Mouse (Mus musculus) CH12.LX (cell line): ENCODE measurements around the gene Osbpl3. TPM values are rescaled to one million over a fixed set of nuclear protein-coding genes. Genes with fewer than 3 reads are reported as not detected.

ENCODE experiments used
- DNase-seq: peaks from one replicate; pipeline ENCODE4 v3.0.0-alpha.2; 2013; ENCODE audit errors: extremely low read depth
- H3K27ac ChIP-seq: 2 replicates; pipeline ENCODE4 v1.5.1; 2012; ENCODE audit warnings: low read depth, mild to moderate bottlenecking, control low read depth, moderate library complexity; ENCODE audit not compliant: insufficient read depth
- H3K27me3 ChIP-seq: replicated peaks from 2 replicates; pipeline ENCODE3; 2012; ENCODE audit warnings: inconsistent platforms
- H3K36me3 ChIP-seq, 2 experiments: replicated peaks in 1 of 2; 2 replicates each; pipeline versions ENCODE3 to v1.6.1; 2012; ENCODE audit warnings: inconsistent platforms in 1 of 2, low read length in 1 of 2, mild to moderate bottlenecking in 1 of 2, mixed read lengths in 1 of 2, moderate library complexity in 1 of 2; ENCODE audit not compliant: control insufficient read depth in 1 of 2, insufficient read depth in 1 of 2
- H3K4me1 ChIP-seq, 2 experiments: 2 replicates each; pipeline ENCODE4 v1.6.1; 2012; ENCODE audit warnings: inconsistent platforms in 1 of 2, moderate library complexity in 1 of 2; ENCODE audit not compliant: insufficient read depth in 2 of 2, control insufficient read depth in 1 of 2
- H3K4me2 ChIP-seq: 2 replicates; pipeline ENCODE4 v1.6.1; 2012; ENCODE audit warnings: low read depth, mild to moderate bottlenecking, control low read depth; ENCODE audit not compliant: poor library complexity, insufficient read depth, severe bottlenecking
- H3K4me3 ChIP-seq, 3 experiments: fragments of 150-350 bp in 1 of 3; sonication (generic) in 1 of 3; replicated peaks in 1 of 3; 2 replicates each; pipeline versions ENCODE3 to v1.5.1; 2011 to 2012; ENCODE audit warnings: low read depth in 2 of 3, low read length in 2 of 3, mild to moderate bottlenecking in 2 of 3, moderate library complexity in 2 of 3, control low read depth in 1 of 3, improper control_type of control experiment in 1 of 3, inconsistent platforms in 1 of 3, mixed read lengths in 1 of 3; ENCODE audit not compliant: poor library complexity in 1 of 3
- H3K79me2 ChIP-seq: replicated peaks from 2 replicates; pipeline ENCODE4 v1.6.1; 2012; ENCODE audit warnings: mild to moderate bottlenecking, moderate library complexity; ENCODE audit not compliant: control insufficient read depth, poor library complexity, insufficient read depth, severe bottlenecking; ENCODE audit errors: extremely low read depth
- H3K9ac ChIP-seq: 2 replicates; pipeline ENCODE4 v1.6.1; 2012; ENCODE audit warnings: low read depth, mild to moderate bottlenecking, control low read depth, moderate library complexity; ENCODE audit not compliant: insufficient read depth
- H3K9me3 ChIP-seq: replicated peaks from 2 replicates; pipeline ENCODE3; 2012; ENCODE audit warnings: low read length, inconsistent platforms, mixed read lengths
- BHLHE40 ChIP-seq: IDR thresholded peaks from 2 replicates; pipeline ENCODE4 v1.6.1; 2011; ENCODE audit warnings: mild to moderate bottlenecking, low read depth, low read length, improper control_type of control experiment
- CHD2 ChIP-seq: IDR thresholded peaks from 2 replicates; pipeline ENCODE4 v1.6.1; 2011; ENCODE audit warnings: low read length, improper control_type of control experiment
- CTCF ChIP-seq, 2 experiments: IDR thresholded peaks in 1 of 2; conservative IDR thresholded peaks in 1 of 2; 2 replicates each; pipeline ENCODE4 v1.5.1; 2011 to 2012; ENCODE audit warnings: low read depth in 2 of 2, low read length in 2 of 2, improper control_type of control experiment in 1 of 2, inconsistent platforms in 1 of 2, mild to moderate bottlenecking in 1 of 2, moderate library complexity in 1 of 2
- E2F4 ChIP-seq: IDR thresholded peaks from 2 replicates; pipeline ENCODE4 v1.6.1; 2011; ENCODE audit warnings: low read depth, low read length, improper control_type of control experiment; ENCODE audit not compliant: insufficient replicate concordance
- ELF1 ChIP-seq: IDR thresholded peaks from 2 replicates; pipeline ENCODE4 v1.6.1; 2014; ENCODE audit warnings: low read depth, mild to moderate bottlenecking, inconsistent platforms, low read length, improper control_type of control experiment
- ETS1 ChIP-seq: conservative IDR thresholded peaks from 2 replicates; pipeline ENCODE4 v1.6.1; 2012; ENCODE audit warnings: low read depth, mild to moderate bottlenecking, inconsistent platforms, low read length, improper control_type of control experiment, moderate library complexity
- GABPA ChIP-seq: IDR thresholded peaks from 2 replicates; pipeline ENCODE4 v1.6.1; 2012; ENCODE audit warnings: low read depth, low read length, improper control_type of control experiment, inconsistent platforms; ENCODE audit not compliant: insufficient replicate concordance
- JUN ChIP-seq: IDR thresholded peaks from 2 replicates; pipeline ENCODE4 v1.6.1; 2011; ENCODE audit warnings: low read depth, mild to moderate bottlenecking, low read length, improper control_type of control experiment, moderate library complexity; ENCODE audit not compliant: insufficient read depth
- JUND ChIP-seq: conservative IDR thresholded peaks from 2 replicates; pipeline ENCODE4 v1.6.1; 2011; ENCODE audit warnings: low read depth, low read length, improper control_type of control experiment
- KAT2A ChIP-seq: IDR thresholded peaks from 2 replicates; pipeline ENCODE4 v1.6.1; 2012; ENCODE audit warnings: low read length, improper control_type of control experiment, inconsistent platforms; ENCODE audit not compliant: insufficient replicate concordance
- MAFK ChIP-seq: IDR thresholded peaks from 2 replicates; pipeline ENCODE4 v1.6.1; 2011; ENCODE audit warnings: low read length, improper control_type of control experiment; ENCODE audit not compliant: insufficient replicate concordance
- MAX ChIP-seq: IDR thresholded peaks from 2 replicates; pipeline ENCODE4 v1.6.1; 2011; ENCODE audit warnings: low read length, improper control_type of control experiment
- MEF2A ChIP-seq: IDR thresholded peaks from 2 replicates; pipeline ENCODE4 v1.6.1; 2014; ENCODE audit warnings: low read depth, mild to moderate bottlenecking, inconsistent platforms, low read length, improper control_type of control experiment, borderline replicate concordance
- MYC ChIP-seq: IDR thresholded peaks from 2 replicates; pipeline ENCODE4 v1.6.1; 2011; ENCODE audit warnings: low read depth, mild to moderate bottlenecking, improper control_type of control experiment, low read length
- NRF1 ChIP-seq: IDR thresholded peaks from 2 replicates; pipeline ENCODE4 v1.6.1; 2014; ENCODE audit warnings: low read depth, mild to moderate bottlenecking, inconsistent platforms, low read length, improper control_type of control experiment, moderate library complexity
- PAX5 ChIP-seq: IDR thresholded peaks from 2 replicates; pipeline ENCODE4 v1.6.1; 2012; ENCODE audit warnings: low read length, inconsistent platforms, mixed read lengths
- POLR2A ChIP-seq: IDR thresholded peaks from 2 replicates; pipeline ENCODE4 v1.6.1; 2011; ENCODE audit warnings: low read depth, mild to moderate bottlenecking, improper control_type of control experiment, low read length
- POLR2AphosphoS2 ChIP-seq: IDR thresholded peaks from 2 replicates; pipeline ENCODE4 v1.6.1; 2011; ENCODE audit warnings: low read depth, low read length, improper control_type of control experiment
- RAD21 ChIP-seq: IDR thresholded peaks from 2 replicates; pipeline ENCODE4 v1.6.1; 2011; ENCODE audit warnings: low read depth, mild to moderate bottlenecking, low read length, improper control_type of control experiment, moderate library complexity
- RCOR1 ChIP-seq: conservative IDR thresholded peaks from 2 replicates; pipeline ENCODE4 v1.6.1; 2012; ENCODE audit warnings: low read depth, mild to moderate bottlenecking, inconsistent platforms, low read length, improper control_type of control experiment
- SMC3 ChIP-seq: IDR thresholded peaks from 2 replicates; pipeline ENCODE4 v1.6.1; 2011; ENCODE audit warnings: low read depth, low read length, improper control_type of control experiment
- TBP ChIP-seq: conservative IDR thresholded peaks from 2 replicates; pipeline ENCODE4 v1.6.1; 2011; ENCODE audit warnings: low read depth, low read length, improper control_type of control experiment
- TCF12 ChIP-seq: IDR thresholded peaks from 2 replicates; pipeline ENCODE4 v1.6.1; 2014; ENCODE audit warnings: low read depth, mild to moderate bottlenecking, inconsistent platforms, low read length, improper control_type of control experiment
- UBTF ChIP-seq: IDR thresholded peaks from 2 replicates; pipeline ENCODE4 v1.6.1; 2012; ENCODE audit warnings: low read depth, mild to moderate bottlenecking, inconsistent platforms, low read length, improper control_type of control experiment, moderate library complexity
- USF2 ChIP-seq: conservative IDR thresholded peaks from 2 replicates; pipeline ENCODE4 v1.6.1; 2011; ENCODE audit warnings: low read depth, low read length, improper control_type of control experiment
- ZC3H11A ChIP-seq: IDR thresholded peaks from 2 replicates; pipeline ENCODE4 v1.6.1; 2012; ENCODE audit warnings: low read depth, mild to moderate bottlenecking, inconsistent platforms, low read length, improper control_type of control experiment
- ZKSCAN1 ChIP-seq: IDR thresholded peaks from 2 replicates; pipeline ENCODE4 v1.6.1; 2012; ENCODE audit warnings: low read depth, inconsistent platforms, low read length, improper control_type of control experiment, borderline replicate concordance
- ZMIZ1 ChIP-seq: IDR thresholded peaks from 2 replicates; pipeline ENCODE4 v1.6.1; 2012; ENCODE audit warnings: low read depth, mild to moderate bottlenecking, inconsistent platforms, low read length, improper control_type of control experiment
- dilution Hi-C: fragments of 300-500 bp; cut with MboI; formaldehyde crosslinking; loops from 2 replicates; pipeline ENCODE4 v1.14.3; 2020; ENCODE audit warnings: low sequenced_read_pairs; ENCODE audit not compliant: extremely low pct_unique_long_range_greater_than_20kb, extremely low pct_ligation_motif_present
- in situ Hi-C: fragments of 300-500 bp; cut with MboI; formaldehyde crosslinking; loops from 3 replicates; pipeline ENCODE4 v1.14.3; 2019; ENCODE audit warnings: low sequenced_read_pairs, low pct_ligation_motif_present, low pct_unique_long_range_greater_than_20kb, mixed read lengths
- polyA plus RNA-seq: library from polyadenylated mRNA; unstranded; fragments of >175 nt; gene quantifications from 2 replicates; pipeline ENCODE4 v1.2.1, GENCODE M21; 2012; ENCODE audit warnings: low read depth; ENCODE audit not compliant: insufficient read length
- total RNA-seq, 2 experiments: library from RNA; depleted of rRNA; stranded (reverse); fragments of 300-350 nt in 1 of 2; fragments of >200 nt in 1 of 2; gene quantifications; 2 replicates each; pipeline ENCODE4 v1.2.3; 2012 to 2014

The Osbpl3 gene
- total and polyA plus RNA-seq, 3 experiments, result 2.2 to 8.1 (median 3.5) TPM

- no peaks in the 10 kb centered on the region for H3K36me3 ChIP-seq
- H3K9me3 ChIP-seq, result peaks cover 5% of the 10 kb centered on the region
- H3K4me3 ChIP-seq, result no peak overlapping the region
- TF ChIP-seq POLR2A (no peak), KAT2A (no peak), CHD2 (no peak), PAX5 (no peak), ELF1 (no peak), TCF12 (no peak), TBP (no peak), MYC (no peak), ZKSCAN1 (no peak), MAFK (no peak), ZMIZ1 (no peak), CTCF (conservative IDR thresholded peaks at IDR 0.05 in 1 of 2, IDR thresholded peaks at IDR 0.05 in 1 of 2; ENCODE audit: low read depth in 2 of 2, low read length in 2 of 2) (no peak), SMC3 (no peak), POLR2AphosphoS2 (no peak), UBTF (no peak), RAD21 (no peak)
- DNase-seq, result no peak
- H3K9ac ChIP-seq, result no peak overlapping the region
- H3K27ac ChIP-seq, result no peak overlapping the region
- no peaks in the 10 kb centered on the region for H3K27me3 ChIP-seq
- H3K4me2 ChIP-seq, result no peak overlapping the region
- dilution Hi-C loops (no loop called here), in situ Hi-C loops (no loop called here)
- peaks cover 0 to 47% of the 10 kb centered on the region in 2 experiments; a peak in 2 of 4 replicates for H3K4me1 ChIP-seq
- no peaks in the 10 kb centered on the region for H3K79me2 ChIP-seq
Measured at GRCm38 (mm10) chr6:50377742-50378720, 78.0 kb downstream of the Osbpl3 start.

GRCm38 (mm10) chr6:50376684-50377083 is 79.3 kb downstream of the Osbpl3 start:
- dilution Hi-C loops (no loop called here), in situ Hi-C loops (no loop called here)
- no peak overlapping the region for H3K4me3 ChIP-seq
- no peaks in the 10 kb centered on the region for H3K27me3 ChIP-seq
- H3K4me2 ChIP-seq, result no peak overlapping the region
- H3K27ac ChIP-seq, result no peak overlapping the region
- H3K79me2 ChIP-seq, result no peaks in the 10 kb centered on the region
- no peaks in the 10 kb centered on the region for H3K36me3 ChIP-seq
- H3K9ac ChIP-seq, result no peak overlapping the region
- peaks cover 5% of the 10 kb centered on the region for H3K9me3 ChIP-seq
- H3K4me1 ChIP-seq, result peaks cover 0 to 41% of the 10 kb centered on the region in 2 experiments; a peak in 2 of 4 replicates
- TF ChIP-seq SMC3 (no peak), JUND (no peak), MAFK (no peak), TCF12 (no peak), ZC3H11A (no peak), RCOR1 (no peak), TBP (no peak), NRF1 (no peak), KAT2A (no peak), JUN (no peak), CHD2 (no peak), ETS1 (no peak), GABPA (no peak), MEF2A (no peak), USF2 (no peak), MAX (no peak), E2F4 (no peak), CTCF (conservative IDR thresholded peaks at IDR 0.05 in 1 of 2, IDR thresholded peaks at IDR 0.05 in 1 of 2; ENCODE audit: low read depth in 2 of 2, low read length in 2 of 2) (no peak), BHLHE40 (no peak)
- TF ChIP-seq, all 38 proteins: peak for 0
- DNase-seq, result no peak
